11 mouse cellular contexts compared by ENCODE assay signal in genomic region chr5:20778274-20778984, GRCm38 (mm10).
DNase-seq lines count a peak whose midpoint lies in the region; ATAC-seq lines count a peak whose summit lies in the region.
"Had no signal": no experiment of that assay in that cellular context is flagged by ENCODE, and none has a peak within 500 bp of the region (broad histone marks: within the 10 kb centered on the region; RNA-seq: fewer than 3 reads in every experiment).

No protein-coding gene starts in this region.

- ATAC-seq in hematopoietic stem cell, adult 5-6 weeks (replicated peaks in 1 of 2; ENCODE audit: insufficient read depth in 1 of 2, low FRiP score in 2 of 2, low TSS enrichment in 1 of 2, low read depth in 1 of 2, poor library complexity in 2 of 2, severe bottlenecking in 2 of 2): peak; percentile 93 to 94
- ATAC-seq in stomach, embryonic 14.5 days (ENCODE audit: insufficient number of reproducible peaks, insufficient read depth, low FRiP score, low read depth): peak; percentile 29; the same call in 1 of the 2 replicates
- ATAC-seq: inflammation-experienced regulatory T-cells, adult 6 months; lung, postnatal 0 days had no signal

- WGBS in stomach, embryonic 14.5 days: 55% methylated on average over 8 of the region's 8 CpGs

- H3K4me3 ChIP-seq in stomach, embryonic 14.5 days (ENCODE audit: low read depth, low read length): no peak overlapping the region
- H3K4me3 ChIP-seq: forebrain, embryonic 12.5 days had no signal

- no peaks in the 10 kb centered on the region for H3K27me3 ChIP-seq in stomach, embryonic 14.5 days (ENCODE audit: control insufficient read depth, insufficient read depth, low read length)
- H3K27me3 ChIP-seq: forebrain, embryonic 12.5 days had no signal

- H3K4me2 ChIP-seq in stomach, embryonic 14.5 days (replicated peaks; ENCODE audit: low read depth, low read length): no peak overlapping the region
- H3K4me2 ChIP-seq: forebrain, embryonic 12.5 days had no signal

- no peaks in the 10 kb centered on the region for H3K9me3 ChIP-seq in stomach, embryonic 14.5 days (ENCODE audit: control insufficient read depth, low read depth, low read length)
- H3K9me3 ChIP-seq: forebrain, embryonic 12.5 days had no signal

- H3K36me3 ChIP-seq in stomach, embryonic 14.5 days (ENCODE audit: control insufficient read depth, insufficient read depth, low read length): no peaks in the 10 kb centered on the region

- no peaks in the 10 kb centered on the region for H3K4me1 ChIP-seq in stomach, embryonic 14.5 days (ENCODE audit: control insufficient read depth, insufficient read depth, low read length)
- H3K4me1 ChIP-seq: forebrain, embryonic 12.5 days had no signal

- H3K27ac ChIP-seq in stomach, embryonic 14.5 days (ENCODE audit: low read length): no peak overlapping the region
- H3K27ac ChIP-seq: forebrain, embryonic 12.5 days had no signal

- peak; percentile 24 for DNase-seq in adrenal gland, adult 2 months
- DNase-seq in adrenal gland, adult 8-10 months: no peak
- peak; percentile 2 for DNase-seq in lung, postnatal 36 days
- DNase-seq in lung, postnatal 14 days: no peak
- no peak for DNase-seq in T-cell, adult 2 months (ENCODE audit: low spot score)
- no peak for DNase-seq in thymus, postnatal 10 days (ENCODE audit: low spot score in 2 of 2)

- no peak overlapping the region for H3K9ac ChIP-seq in stomach, embryonic 14.5 days (replicated peaks; ENCODE audit: low read depth, low read length)
- H3K9ac ChIP-seq: forebrain, embryonic 12.5 days had no signal

Comparison
In these comparisons a context has a peak if more than half of its experiments do, and no peak if none do; other contexts are left out.
1. DNase-seq: peak in adrenal gland, adult 2 months (single experiment) and lung, postnatal 36 days (single experiment); none in adrenal gland, adult 8-10 months (single experiment), lung, postnatal 14 days (single experiment), T-cell, adult 2 months (single experiment) and thymus, postnatal 10 days (0 of 2).